Mouse (Mus musculus): Measurements from ENCODE around the gene Rell1. TPM values are rescaled to one million over a fixed set of nuclear protein-coding genes. Genes with fewer than 3 reads are reported as not detected.

Gene Rell1
- 9.4 and 11.0 TPM in 2 replicates for polyA plus RNA-seq (2015; fragmentation: Nextera tagmentation; extraction: Ambion mirVana)

DNA sequence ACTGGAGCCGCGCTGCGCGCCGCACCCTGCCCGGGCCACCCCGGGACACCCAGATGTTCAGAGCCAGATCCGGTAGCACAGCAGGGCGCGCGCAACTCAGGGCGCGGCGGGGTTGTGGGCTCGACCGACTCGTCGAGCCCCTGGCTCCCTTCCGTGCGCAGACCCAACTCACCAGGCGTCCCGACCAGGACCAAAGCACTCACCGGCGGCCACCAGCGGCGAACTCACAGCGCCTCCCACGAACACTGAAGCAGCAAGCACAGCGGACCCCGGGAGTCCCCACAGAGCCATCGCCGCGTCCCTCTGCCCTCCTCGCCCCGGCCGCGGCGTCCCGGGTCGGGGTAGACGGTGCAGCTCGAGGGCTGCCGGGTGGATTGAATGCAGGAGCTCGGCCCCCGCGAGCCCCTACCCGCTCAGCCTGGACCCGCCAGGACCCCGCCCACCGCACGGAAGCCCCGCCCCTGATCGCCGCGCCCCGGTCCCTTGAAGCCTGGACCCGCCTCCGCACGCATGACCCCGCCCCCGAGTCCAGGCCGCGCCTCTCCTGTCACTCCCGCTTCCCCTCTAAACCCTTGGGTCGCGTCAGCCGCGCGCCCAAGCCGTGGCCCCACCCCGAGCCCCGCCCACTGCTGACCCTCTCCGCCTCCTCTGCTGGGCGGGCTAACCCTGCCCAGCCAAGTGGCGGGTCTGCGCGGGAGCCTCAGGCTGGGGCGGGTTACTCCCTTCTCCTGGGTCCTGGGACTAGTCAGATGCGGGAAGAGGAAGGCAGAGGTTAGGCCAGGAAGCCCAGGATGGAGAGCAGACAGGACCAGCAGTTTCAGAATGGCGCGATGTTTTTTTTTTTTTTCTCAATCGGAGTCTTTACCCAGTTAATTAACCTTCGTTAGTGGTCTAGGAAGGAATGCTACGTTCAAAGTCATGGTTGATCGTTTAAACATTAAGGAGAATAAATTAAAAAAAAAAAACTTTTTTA, at the start of gene Rell1:
TSS of gene Rell1 (minus strand) at position 455 of the 973 bp plus-strand sequence.
- Histone ChIP-seq H3K4me1 (ENCODE audit: control insufficient read depth, insufficient read depth, low read length) (peaks cover 15% of the 10 kb centered on the region), H3K27ac (ENCODE audit: low read length) (peak within 1 kb of the TSS; percentile 73), H3K27me3 (ENCODE audit: control insufficient read depth, insufficient read depth, low read length) (no peaks in the 10 kb centered on the region), H3K36me3 (ENCODE audit: control insufficient read depth, insufficient read depth) (no peaks in the 10 kb centered on the region), H3K9ac (ENCODE audit: low read length) (peak within 1 kb of the TSS; percentile 87), H3K4me3 (ENCODE audit: low read length) (peak within 1 kb of the TSS; percentile 86), H3K4me2 (ENCODE audit: low read depth, low read length) (peak within 1 kb of the TSS; percentile 91), H3K9me3 (replicated peaks; ENCODE audit: control insufficient read depth, low read length) (no peaks in the 10 kb centered on the region)
- WGBS, result under 1% methylated on average over 71 of the region's 85 CpGs
- peak; percentile 99 for ATAC-seq (replicated peaks; ENCODE audit: extremely low read depth, insufficient read depth, low FRiP score)

- Histone ChIP-seq H3K27me3 (ENCODE audit: control insufficient read depth, insufficient read depth, low read length) (no peaks in the 10 kb centered on the region), H3K36me3 (ENCODE audit: control insufficient read depth, insufficient read depth) (no peaks in the 10 kb centered on the region), H3K4me2 (ENCODE audit: low read depth, low read length) (no peak overlapping the region), H3K4me1 (ENCODE audit: control insufficient read depth, insufficient read depth, low read length) (no peaks in the 10 kb centered on the region), H3K27ac (ENCODE audit: low read length) (no peak overlapping the region), H3K4me3 (ENCODE audit: low read length) (no peak overlapping the region), H3K9me3 (replicated peaks; ENCODE audit: control insufficient read depth, low read length) (no peaks in the 10 kb centered on the region), H3K9ac (ENCODE audit: low read length) (no peak overlapping the region)
- no peak for ATAC-seq (replicated peaks; ENCODE audit: extremely low read depth, insufficient read depth, low FRiP score)
- WGBS, result 78% methylated on average over 12 of the region's 13 CpGs
These were observed 44.1 kb upstream of the Rell1 start for GRCm38 (mm10) chr5:64012596-64013366.

- H3K27ac ChIP-seq (ENCODE audit: low read length), result no peak overlapping the region
- 66% methylated on average over 4 of the region's 4 CpGs for WGBS
- no peaks in the 10 kb centered on the region for H3K9me3 ChIP-seq (replicated peaks; ENCODE audit: control insufficient read depth, low read length)
- no peaks in the 10 kb centered on the region for H3K27me3 ChIP-seq (ENCODE audit: control insufficient read depth, insufficient read depth, low read length)
- H3K4me3 ChIP-seq (ENCODE audit: low read length), result no peak overlapping the region
- no peaks in the 10 kb centered on the region for H3K4me1 ChIP-seq (ENCODE audit: control insufficient read depth, insufficient read depth, low read length)
- H3K36me3 ChIP-seq (ENCODE audit: control insufficient read depth, insufficient read depth), result no peaks in the 10 kb centered on the region
- no peak for ATAC-seq (replicated peaks; ENCODE audit: extremely low read depth, insufficient read depth, low FRiP score)
- no peak overlapping the region for H3K9ac ChIP-seq (ENCODE audit: low read length)
- H3K4me2 ChIP-seq (ENCODE audit: low read depth, low read length), result no peak overlapping the region
These were observed 37.9 kb upstream of the Rell1 start for GRCm38 (mm10) chr5:64006548-64006947.

- Histone ChIP-seq H3K36me3 (ENCODE audit: control insufficient read depth, insufficient read depth) (no peaks in the 10 kb centered on the region), H3K27me3 (ENCODE audit: control insufficient read depth, insufficient read depth, low read length) (no peaks in the 10 kb centered on the region), H3K4me2 (ENCODE audit: low read depth, low read length) (no peak overlapping the region), H3K9me3 (replicated peaks; ENCODE audit: control insufficient read depth, low read length) (no peaks in the 10 kb centered on the region), H3K27ac (ENCODE audit: low read length) (no peak overlapping the region), H3K9ac (ENCODE audit: low read length) (no peak overlapping the region), H3K4me3 (ENCODE audit: low read length) (no peak overlapping the region), H3K4me1 (ENCODE audit: control insufficient read depth, insufficient read depth, low read length) (no peaks in the 10 kb centered on the region)
- WGBS, result 85% methylated on average over 8 of the region's 8 CpGs
- no peak for ATAC-seq (replicated peaks; ENCODE audit: extremely low read depth, insufficient read depth, low FRiP score)
These were observed 34.6 kb upstream of the Rell1 start for GRCm38 (mm10) chr5:64003302-64003701.

GRCm38 (mm10) chr5:63993865-63994264, 25.2 kb upstream of the Rell1 start:
- Histone ChIP-seq H3K27me3 (ENCODE audit: control insufficient read depth, insufficient read depth, low read length) (no peaks in the 10 kb centered on the region), H3K9me3 (replicated peaks; ENCODE audit: control insufficient read depth, low read length) (no peaks in the 10 kb centered on the region), H3K4me3 (ENCODE audit: low read length) (no peak overlapping the region), H3K27ac (ENCODE audit: low read length) (no peak overlapping the region), H3K4me1 (ENCODE audit: control insufficient read depth, insufficient read depth, low read length) (no peaks in the 10 kb centered on the region), H3K36me3 (ENCODE audit: control insufficient read depth, insufficient read depth) (no peaks in the 10 kb centered on the region), H3K9ac (ENCODE audit: low read length) (no peak overlapping the region), H3K4me2 (ENCODE audit: low read depth, low read length) (no peak overlapping the region)
- no peak for ATAC-seq (replicated peaks; ENCODE audit: extremely low read depth, insufficient read depth, low FRiP score)
- 60% methylated on average over 3 of the region's 3 CpGs for WGBS

DNA sequence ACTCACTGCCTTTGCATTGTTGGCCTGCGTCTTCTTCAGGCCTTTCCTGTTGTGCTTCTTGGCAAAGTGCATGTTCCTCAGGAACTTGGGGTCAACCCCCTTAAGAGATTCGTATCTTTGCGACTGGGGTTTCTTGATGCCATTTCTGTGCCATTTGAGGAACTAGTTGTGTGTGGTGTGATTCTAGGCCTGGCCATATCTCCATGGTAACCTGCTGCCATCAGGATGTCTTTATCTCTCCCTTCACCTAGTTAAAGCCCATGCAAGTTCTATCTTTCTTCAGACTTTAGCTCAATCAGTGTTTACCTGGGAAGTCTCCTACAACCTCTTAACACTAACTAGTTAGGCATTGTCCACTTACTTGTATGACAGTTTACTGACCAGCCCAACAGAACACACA, 22.0 kb upstream of the Rell1 start:
- no peaks in the 10 kb centered on the region for H3K36me3 ChIP-seq (ENCODE audit: control insufficient read depth, insufficient read depth)
- H3K9ac ChIP-seq (ENCODE audit: low read length), result no peak overlapping the region
- H3K4me3 ChIP-seq (ENCODE audit: low read length), result no peak overlapping the region
- no peak overlapping the region for H3K27ac ChIP-seq (ENCODE audit: low read length)
- H3K4me1 ChIP-seq (ENCODE audit: control insufficient read depth, insufficient read depth, low read length), result no peaks in the 10 kb centered on the region
- 78% methylated on average over 3 of the region's 3 CpGs for WGBS
- H3K9me3 ChIP-seq (replicated peaks; ENCODE audit: control insufficient read depth, low read length), result no peaks in the 10 kb centered on the region
- H3K4me2 ChIP-seq (ENCODE audit: low read depth, low read length), result no peak overlapping the region
- H3K27me3 ChIP-seq (ENCODE audit: control insufficient read depth, insufficient read depth, low read length), result no peaks in the 10 kb centered on the region
- ATAC-seq (replicated peaks; ENCODE audit: extremely low read depth, insufficient read depth, low FRiP score), result no peak

- ATAC-seq (replicated peaks; ENCODE audit: extremely low read depth, insufficient read depth, low FRiP score), result no peak
- Histone ChIP-seq H3K4me2 (ENCODE audit: low read depth, low read length) (no peak overlapping the region), H3K27me3 (ENCODE audit: control insufficient read depth, insufficient read depth, low read length) (no peaks in the 10 kb centered on the region), H3K9me3 (replicated peaks; ENCODE audit: control insufficient read depth, low read length) (no peaks in the 10 kb centered on the region), H3K36me3 (ENCODE audit: control insufficient read depth, insufficient read depth) (no peaks in the 10 kb centered on the region), H3K27ac (ENCODE audit: low read length) (no peak overlapping the region), H3K4me1 (ENCODE audit: control insufficient read depth, insufficient read depth, low read length) (peaks cover 7% of the 10 kb centered on the region; the same call in 1 of the 2 replicates), H3K9ac (ENCODE audit: low read length) (no peak overlapping the region), H3K4me3 (ENCODE audit: low read length) (no peak overlapping the region)
- 80% methylated on average over 6 of the region's 6 CpGs for WGBS
These were observed 17.6 kb upstream of the Rell1 start for GRCm38 (mm10) chr5:63986337-63986736.

DNA sequence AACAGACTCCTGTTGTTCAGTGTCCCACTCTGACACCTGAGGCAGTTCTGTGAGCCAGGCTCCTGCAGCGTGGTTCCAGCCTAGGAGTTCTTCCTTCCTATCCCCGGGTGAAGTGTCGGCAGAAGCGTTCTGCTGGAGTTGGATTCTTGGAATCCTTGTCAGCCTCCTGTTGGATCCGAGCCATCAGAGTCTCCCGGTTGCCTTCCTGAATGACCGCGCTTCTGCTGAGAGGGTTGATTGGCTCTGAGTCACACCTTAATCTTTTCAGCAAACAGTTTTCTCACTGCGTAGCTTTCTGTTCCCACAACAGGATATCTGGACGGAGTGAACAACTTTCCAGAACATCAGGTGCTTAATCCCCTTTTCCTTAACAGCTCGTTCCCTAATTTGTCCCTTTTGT, 13.6 kb upstream of the Rell1 start:
- H3K9me3 ChIP-seq (replicated peaks; ENCODE audit: control insufficient read depth, low read length), result no peaks in the 10 kb centered on the region
- peak overlapping the region; percentile 48 for H3K4me2 ChIP-seq (ENCODE audit: low read depth, low read length)
- H3K27me3 ChIP-seq (ENCODE audit: control insufficient read depth, insufficient read depth, low read length), result no peaks in the 10 kb centered on the region
- no peak overlapping the region for H3K9ac ChIP-seq (ENCODE audit: low read length)
- peak overlapping the region; percentile 8; the same call in 1 of the 2 replicates for H3K4me3 ChIP-seq (ENCODE audit: low read length)
- no peaks in the 10 kb centered on the region for H3K36me3 ChIP-seq (ENCODE audit: control insufficient read depth, insufficient read depth)
- 12% methylated on average over 11 of the region's 11 CpGs for WGBS
- peaks cover 7% of the 10 kb centered on the region; the same call in 1 of the 2 replicates for H3K4me1 ChIP-seq (ENCODE audit: control insufficient read depth, insufficient read depth, low read length)
- ATAC-seq (replicated peaks; ENCODE audit: extremely low read depth, insufficient read depth, low FRiP score), result no peak; the same call in 1 of the 2 replicates
- H3K27ac ChIP-seq (ENCODE audit: low read length), result no peak overlapping the region

DNA sequence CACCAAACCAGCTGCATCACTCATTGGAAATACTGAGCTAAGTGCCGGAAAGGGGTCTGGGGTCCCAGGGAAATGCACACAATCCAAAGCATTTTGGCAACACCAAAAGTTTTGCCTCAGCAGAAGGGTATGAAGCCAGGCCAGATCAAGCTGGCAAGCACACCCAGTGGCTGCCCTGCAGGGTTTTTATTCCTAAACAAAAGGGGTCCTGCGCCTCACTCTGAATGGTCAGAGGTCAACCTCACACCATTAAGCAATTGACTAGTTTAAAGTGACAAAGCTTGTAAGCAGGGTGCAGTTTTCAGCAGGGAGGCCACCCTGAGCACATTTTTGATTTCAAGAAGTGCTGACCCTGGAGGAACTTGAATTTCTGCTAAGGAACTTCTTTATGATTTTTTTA, 2.3 kb upstream of the Rell1 start:
- H3K4me3 ChIP-seq (ENCODE audit: low read length), result no peak overlapping the region
- H3K4me2 ChIP-seq (ENCODE audit: low read depth, low read length), result no peak overlapping the region
- peaks cover 15% of the 10 kb centered on the region for H3K4me1 ChIP-seq (ENCODE audit: control insufficient read depth, insufficient read depth, low read length)
- 87% methylated on average over 2 of the region's 2 CpGs for WGBS
- H3K27me3 ChIP-seq (ENCODE audit: control insufficient read depth, insufficient read depth, low read length), result no peaks in the 10 kb centered on the region
- H3K27ac ChIP-seq (ENCODE audit: low read length), result no peak overlapping the region
- H3K9me3 ChIP-seq (replicated peaks; ENCODE audit: control insufficient read depth, low read length), result no peaks in the 10 kb centered on the region
- H3K9ac ChIP-seq (ENCODE audit: low read length), result no peak overlapping the region
- ATAC-seq (replicated peaks; ENCODE audit: extremely low read depth, insufficient read depth, low FRiP score), result no peak
- no peaks in the 10 kb centered on the region for H3K36me3 ChIP-seq (ENCODE audit: control insufficient read depth, insufficient read depth)
